Mouse (Mus musculus) thymus, adult 2 months (tissue): ENCODE results near the gene Skap1. TPM values are rescaled to one million over a fixed set of nuclear protein-coding genes. Genes with fewer than 3 reads are reported as not detected.

Source experiments
- DNase-seq: peaks from one replicate; pipeline ENCODE4 v3.0.0; 2021
- H3K27ac ChIP-seq: fragments of 200-500 bp; 2 replicates; pipeline ENCODE4 v1.5.1; 2012; ENCODE audit warnings: low read length, control low read depth; ENCODE audit not compliant: control insufficient read depth, insufficient read depth
- H3K27me3 ChIP-seq: fragments of 200-500 bp; 2 replicates; pipeline ENCODE4 v1.6.1; 2012; ENCODE audit warnings: mild to moderate bottlenecking, low read length, moderate library complexity, mixed read lengths; ENCODE audit not compliant: control insufficient read depth, insufficient read depth
- H3K36me3 ChIP-seq: fragments of 200-500 bp; 2 replicates; pipeline ENCODE4 v1.6.1; 2012; ENCODE audit warnings: mild to moderate bottlenecking, low read length, moderate library complexity; ENCODE audit not compliant: control insufficient read depth, insufficient read depth
- H3K4me1 ChIP-seq: fragments of 200-500 bp; replicated peaks from 2 replicates; pipeline ENCODE4 v1.6.1; 2012; ENCODE audit warnings: low read length; ENCODE audit not compliant: control insufficient read depth, insufficient read depth
- H3K4me3 ChIP-seq: fragments of 200-500 bp; 2 replicates; pipeline ENCODE4 v1.5.1; 2012; ENCODE audit warnings: mild to moderate bottlenecking, low read length, control low read depth, moderate library complexity; ENCODE audit not compliant: control insufficient read depth, insufficient read depth
- CTCF ChIP-seq: fragments of 200-500 bp; IDR thresholded peaks from 2 replicates; pipeline ENCODE4 v1.5.1; 2012; ENCODE audit warnings: mild to moderate bottlenecking, control low read depth, low read length, moderate library complexity, borderline replicate concordance; ENCODE audit not compliant: control insufficient read depth, poor library complexity, insufficient read depth; ENCODE audit errors: extremely low read depth
- POLR2A ChIP-seq: fragments of 200-500 bp; IDR thresholded peaks from 2 replicates; pipeline ENCODE4 v1.6.1; 2012; ENCODE audit warnings: mild to moderate bottlenecking, low read length, control low read depth, moderate library complexity; ENCODE audit not compliant: control insufficient read depth, poor library complexity, insufficient read depth; ENCODE audit errors: extremely low read depth
- WGBS: fragments of 180-500 bp; shearing (Covaris S2); methylation state at CpG from one replicate; pipeline ENCODE4 v1.1.7; 2018; 5-methylcytosine and 5-hydroxymethylcytosine counted together
- polyA plus RNA-seq: library from polyadenylated mRNA; depleted of rRNA; stranded (reverse); fragments of >200 nt; gene quantifications from 2 replicates; pipeline ENCODE4 v1.2.3, GENCODE M21; 2012

The Skap1 gene
- polyA plus RNA-seq, 1 experiment, result 205 TPM

GRCm38 (mm10) chr11:96764511-96765350 is 300.3 kb downstream of the Skap1 start:
- no peaks in the 10 kb centered on the region for H3K27me3 ChIP-seq
- H3K27ac ChIP-seq, result no peak overlapping the region
- WGBS, result 91% methylated on average over 13 of the region's 13 CpGs
- TF ChIP-seq POLR2A, result no peak
- TF ChIP-seq CTCF, result no peak
- H3K4me1 ChIP-seq, result peaks cover 2% of the 10 kb centered on the region; the same call in 1 of the 2 replicates
- H3K36me3 ChIP-seq, result peaks cover 6% of the 10 kb centered on the region; the same call in 1 of the 2 replicates
- no peak overlapping the region for H3K4me3 ChIP-seq
- DNase-seq, result no peak

GRCm38 (mm10) chr11:96765645-96766044 is 301.3 kb downstream of the Skap1 start:
- WGBS, result 5% methylated on average over 7 of the region's 7 CpGs
- no peak overlapping the region for H3K4me3 ChIP-seq
- H3K4me1 ChIP-seq, result peaks cover 2% of the 10 kb centered on the region; the same call in 1 of the 2 replicates
- H3K36me3 ChIP-seq, result peaks cover 6% of the 10 kb centered on the region; the same call in 1 of the 2 replicates
- H3K27me3 ChIP-seq, result no peaks in the 10 kb centered on the region
- peak overlapping the region; percentile 27; the same call in 1 of the 2 replicates for H3K27ac ChIP-seq
- TF ChIP-seq POLR2A, result no peak
- TF ChIP-seq CTCF, result no peak
- no peak for DNase-seq

GRCm38 (mm10) chr11:96766555-96766954 is 302.2 kb downstream of the Skap1 start:
- 94% methylated on average over 12 of the region's 12 CpGs for WGBS
- H3K4me3 ChIP-seq, result no peak overlapping the region
- peaks cover 2% of the 10 kb centered on the region; the same call in 1 of the 2 replicates for H3K4me1 ChIP-seq
- no peaks in the 10 kb centered on the region for H3K27me3 ChIP-seq
- no peak for DNase-seq
- no peak for TF ChIP-seq CTCF
- no peak for TF ChIP-seq POLR2A
- H3K36me3 ChIP-seq, result peaks cover 6% of the 10 kb centered on the region; the same call in 1 of the 2 replicates
- H3K27ac ChIP-seq, result no peak overlapping the region

GRCm38 (mm10) chr11:96767096-96767495 is 302.7 kb downstream of the Skap1 start:
- H3K4me1 ChIP-seq, result peaks cover 2% of the 10 kb centered on the region; the same call in 1 of the 2 replicates
- H3K4me3 ChIP-seq, result no peak overlapping the region
- WGBS, result 94% methylated on average over 7 of the region's 7 CpGs
- DNase-seq, result no peak
- TF ChIP-seq POLR2A (no peak), CTCF (no peak)
- H3K27ac ChIP-seq, result no peak overlapping the region
- H3K27me3 ChIP-seq, result no peaks in the 10 kb centered on the region
- peaks cover 6% of the 10 kb centered on the region; the same call in 1 of the 2 replicates for H3K36me3 ChIP-seq

- Histone ChIP-seq H3K36me3 (peaks cover 6% of the 10 kb centered on the region; the same call in 1 of the 2 replicates), H3K27ac (no peak overlapping the region), H3K4me3 (no peak overlapping the region), H3K27me3 (no peaks in the 10 kb centered on the region), H3K4me1 (peaks cover 2% of the 10 kb centered on the region; the same call in 1 of the 2 replicates)
- TF ChIP-seq CTCF, result no peak
- TF ChIP-seq POLR2A, result no peak
- DNase-seq, result no peak
- WGBS, result 87% methylated on average over 9 of the region's 9 CpGs
These were observed 303.8 kb downstream of the Skap1 start for GRCm38 (mm10) chr11:96768240-96768639.

- Histone ChIP-seq H3K27me3 (no peaks in the 10 kb centered on the region), H3K4me1 (peaks cover under 1% of the 10 kb centered on the region; the same call in 1 of the 2 replicates), H3K36me3 (peaks cover 6% of the 10 kb centered on the region; the same call in 1 of the 2 replicates), H3K4me3 (no peak overlapping the region), H3K27ac (no peak overlapping the region)
- no peak for DNase-seq
- WGBS, result 96% methylated on average over 9 of the region's 9 CpGs
- TF ChIP-seq CTCF (no peak), POLR2A (no peak)
These were observed 307.0 kb downstream of the Skap1 start for GRCm38 (mm10) chr11:96771274-96771975.
